Mouse (Mus musculus): ENCODE results near the gene Capn15.

- TF ChIP-seq HCFC1 (IDR thresholded peaks at IDR 0.05; ENCODE audit: borderline replicate concordance, insufficient read depth, low read length) (no peak), CHD2 (IDR thresholded peaks at IDR 0.05; ENCODE audit: low read depth, low read length) (no peak), MAFK (IDR thresholded peaks at IDR 0.05; ENCODE audit: insufficient read depth, low read depth, low read length) (no peak), ZC3H11A (IDR thresholded peaks at IDR 0.05; ENCODE audit: borderline replicate concordance, low read depth, low read length) (no peak), ZNF384 (IDR thresholded peaks at IDR 0.05; ENCODE audit: low read depth, low read length) (no peak)
Observed at GRCm38 (mm10) chr17:25942597-25943151, 42.9 kb downstream of the Capn15 start.
